Mouse (Mus musculus) kidney, postnatal 0 days (tissue): ENCODE measurements around the gene Slc24a4. TPM values are rescaled to one million over a fixed set of nuclear protein-coding genes. Genes with fewer than 3 reads are reported as not detected.

Experiments used
- ATAC-seq: fragments of 200-750 bp; cut with Nextera tagmentation; replicated peaks from 2 replicates; pipeline ENCODE4 v1.8.0; 2017; ENCODE audit warnings: low read depth, moderate number of reproducible peaks, moderate TSS enrichment, moderate library complexity; ENCODE audit not compliant: low FRiP score
- DNase-seq: peaks from one replicate; pipeline ENCODE4 v3.0.0-alpha.2; 2016; ENCODE audit warnings: low spot score
- H3K27ac ChIP-seq: fragments of 300-500 bp; sonication (generic); 2 replicates; pipeline ENCODE4 v1.5.1; 2014; ENCODE audit warnings: mild to moderate bottlenecking
- H3K27me3 ChIP-seq: fragments of 300-500 bp; sonication (generic); 2 replicates; pipeline ENCODE4 v1.6.1; 2014; ENCODE audit warnings: low read length, mixed read lengths; ENCODE audit not compliant: insufficient read depth
- H3K36me3 ChIP-seq: fragments of 300-500 bp; sonication (generic); 2 replicates; pipeline ENCODE4 v1.6.1; 2014; ENCODE audit warnings: low read length, mixed read lengths; ENCODE audit not compliant: insufficient read depth
- H3K4me1 ChIP-seq: fragments of 300-500 bp; sonication (generic); replicated peaks from 2 replicates; pipeline ENCODE4 v1.6.1; 2014; ENCODE audit warnings: antibody characterized with exemption, low read length, mixed read lengths; ENCODE audit not compliant: insufficient read depth
- H3K4me2 ChIP-seq: fragments of 300-500 bp; sonication (generic); 2 replicates; pipeline ENCODE4 v1.6.1; 2014; ENCODE audit warnings: mild to moderate bottlenecking, low read length, moderate library complexity, mixed read lengths
- H3K4me3 ChIP-seq: fragments of 300-500 bp; sonication (generic); replicated peaks from 2 replicates; pipeline ENCODE4 v1.5.1; 2014; ENCODE audit warnings: low read depth, low read length
- H3K9ac ChIP-seq: fragments of 300-500 bp; sonication (generic); 2 replicates; pipeline ENCODE4 v1.6.1; 2014; ENCODE audit warnings: low read depth, low read length
- H3K9me3 ChIP-seq: fragments of 300-500 bp; sonication (generic); replicated peaks from 2 replicates; pipeline ENCODE4 v1.6.1; 2016; ENCODE audit warnings: low read length, inconsistent platforms, mixed read lengths
- CTCF ChIP-seq: IDR thresholded peaks from 2 replicates; pipeline ENCODE4 v1.5.1; 2016; ENCODE audit warnings: antibody characterized with exemption, low read depth, mild to moderate bottlenecking, moderate library complexity
- WGBS: fragments of 180-500 bp; shearing (Covaris S2); extraction: QIAGEN DNeasy Blood & Tissue Kit; methylation state at CpG from one replicate; pipeline ENCODE4 v1.1.7; 2014; 5-methylcytosine and 5-hydroxymethylcytosine counted together
- polyA plus RNA-seq: library from polyadenylated mRNA; unstranded; fragments of >200 nt; fragmentation: Nextera tagmentation; extraction: Ambion mirVana; gene quantifications from 2 replicates; pipeline ENCODE4 v1.2.1, GENCODE M21; 2015

The Slc24a4 gene
- polyA plus RNA-seq, 1 experiment from 2014 or later = not detected

DNA sequence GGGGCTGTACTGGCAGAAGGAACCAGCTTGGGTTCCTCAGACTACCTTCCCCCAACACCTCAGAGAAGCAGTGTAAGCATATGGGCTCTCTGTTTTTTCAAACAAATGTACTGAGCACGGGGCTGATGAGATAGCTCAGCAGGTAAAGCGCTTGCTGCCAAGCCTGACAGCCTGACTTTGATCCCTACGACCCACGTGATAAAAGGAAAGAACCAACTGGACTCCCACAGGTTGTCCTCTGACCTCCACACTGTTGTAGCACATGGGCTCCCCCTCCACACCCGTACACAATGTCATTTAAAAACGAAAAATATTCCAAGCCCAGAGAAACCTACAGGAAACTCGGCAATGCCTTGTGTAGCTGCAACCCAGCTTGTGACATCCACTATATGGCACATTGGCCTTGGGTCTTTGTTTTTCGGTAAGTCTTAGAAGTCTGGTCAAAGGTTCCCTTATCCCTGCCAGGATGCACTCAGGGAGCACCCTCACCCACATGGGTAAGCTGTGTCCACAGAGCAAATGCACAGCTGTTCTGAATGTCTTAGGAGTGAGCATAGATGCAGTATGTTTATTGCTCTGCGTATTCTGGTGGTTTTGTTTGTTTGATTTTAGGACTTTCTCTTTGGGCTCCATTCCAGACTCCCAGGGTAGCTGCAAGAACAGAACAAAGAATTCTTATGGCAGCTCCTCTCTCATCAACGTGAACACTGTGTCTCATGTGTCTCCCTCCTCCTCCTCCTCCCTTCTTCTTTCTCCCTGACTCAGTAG, 176.7 kb downstream of the Slc24a4 start:
- Histone ChIP-seq H3K4me2 (no peak overlapping the region), H3K9ac (no peak overlapping the region), H3K4me1 (peaks cover 32% of the 10 kb centered on the region), H3K27ac (no peak overlapping the region), H3K36me3 (no peaks in the 10 kb centered on the region), H3K27me3 (no peaks in the 10 kb centered on the region), H3K4me3 (no peak overlapping the region), H3K9me3 (no peaks in the 10 kb centered on the region)
- DNase-seq = no peak
- ATAC-seq = peak; percentile 63
- no peak for TF ChIP-seq CTCF
- WGBS = 36% methylated on average over 10 of the region's 10 CpGs

DNA sequence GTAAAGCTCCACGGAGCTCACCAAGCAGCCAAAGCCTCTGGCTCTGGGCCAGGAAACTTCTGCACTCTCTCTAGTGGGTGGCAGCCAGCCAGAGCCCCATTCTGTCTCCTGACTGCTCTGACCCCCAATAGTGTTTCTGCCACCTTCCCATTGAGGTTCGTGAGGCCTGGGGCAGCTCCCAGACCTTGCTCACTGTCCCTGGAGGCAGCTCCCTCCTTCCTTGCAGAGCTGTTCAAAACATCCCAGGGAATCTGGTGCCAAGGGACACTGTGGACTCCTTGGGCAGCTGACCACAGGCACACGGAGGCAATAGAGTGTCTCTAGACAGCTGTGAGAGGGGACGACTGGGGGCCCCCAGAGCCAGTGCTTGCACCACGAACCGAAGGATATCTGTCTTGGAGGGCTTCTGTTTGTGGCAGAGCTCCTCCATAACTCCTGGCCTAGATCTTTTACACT, 179.5 kb downstream of the Slc24a4 start:
- Histone ChIP-seq H3K4me3 (no peak overlapping the region), H3K9me3 (no peaks in the 10 kb centered on the region), H3K9ac (no peak overlapping the region), H3K4me2 (no peak overlapping the region), H3K4me1 (peaks cover 21% of the 10 kb centered on the region), H3K36me3 (no peaks in the 10 kb centered on the region), H3K27ac (peak overlapping the region; percentile 51; the same call in 1 of the 2 replicates), H3K27me3 (no peaks in the 10 kb centered on the region)
- ATAC-seq = peak; percentile 15; the same call in 1 of the 2 replicates
- no peak for DNase-seq
- WGBS = 13% methylated on average over 6 of the region's 6 CpGs
- TF ChIP-seq CTCF = no peak

DNA sequence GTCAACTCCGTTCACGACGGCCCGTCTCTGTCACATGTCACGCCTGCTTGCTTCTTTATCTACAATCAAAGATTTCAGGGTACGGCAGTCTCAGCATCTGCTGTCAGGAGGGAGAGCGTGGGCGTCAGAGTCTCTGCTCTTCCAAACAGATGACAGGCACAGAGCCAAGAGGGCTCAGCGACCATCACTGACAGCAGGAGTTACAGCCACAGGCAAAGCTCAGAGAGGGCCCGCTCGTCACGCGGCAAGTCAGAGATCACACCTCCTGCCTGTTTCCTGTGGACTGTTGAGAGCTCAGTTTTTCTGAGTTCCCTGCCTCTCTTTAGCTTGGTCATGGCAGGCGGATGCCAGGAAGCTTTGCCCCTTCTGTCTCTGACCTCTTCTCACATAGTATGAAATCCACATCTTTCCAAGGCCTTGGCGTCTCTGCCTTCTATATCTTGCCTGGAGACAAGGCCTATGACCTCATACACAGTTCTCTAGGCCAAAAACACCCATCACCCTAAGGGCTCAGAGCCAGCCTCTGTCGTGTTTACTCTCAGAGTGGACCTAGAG, 180.0 kb downstream of the Slc24a4 start:
- no peaks in the 10 kb centered on the region for H3K9me3 ChIP-seq
- no peak for TF ChIP-seq CTCF
- H3K36me3 ChIP-seq = no peaks in the 10 kb centered on the region
- no peak overlapping the region for H3K4me2 ChIP-seq
- H3K4me1 ChIP-seq = peaks cover 19% of the 10 kb centered on the region
- peak overlapping the region; percentile 51; the same call in 1 of the 2 replicates for H3K27ac ChIP-seq
- no peak overlapping the region for H3K9ac ChIP-seq
- DNase-seq = peak; percentile 76
- peak; percentile 50; the same call in 1 of the 2 replicates for ATAC-seq
- H3K27me3 ChIP-seq = no peaks in the 10 kb centered on the region
- WGBS = 22% methylated on average over 16 of the region's 16 CpGs
- H3K4me3 ChIP-seq = no peak overlapping the region

GRCm38 (mm10) chr12:102309099-102309799, 180.7 kb downstream of the Slc24a4 start:
- H3K27ac ChIP-seq = no peak overlapping the region
- ATAC-seq (no peak), DNase-seq (no peak)
- H3K4me2 ChIP-seq = no peak overlapping the region
- H3K9me3 ChIP-seq = no peaks in the 10 kb centered on the region
- H3K4me3 ChIP-seq = no peak overlapping the region
- 94% methylated on average over 11 of the region's 11 CpGs for WGBS
- H3K9ac ChIP-seq = no peak overlapping the region
- no peaks in the 10 kb centered on the region for H3K27me3 ChIP-seq
- peaks cover 15% of the 10 kb centered on the region for H3K4me1 ChIP-seq
- H3K36me3 ChIP-seq = no peaks in the 10 kb centered on the region
- no peak for TF ChIP-seq CTCF

DNA sequence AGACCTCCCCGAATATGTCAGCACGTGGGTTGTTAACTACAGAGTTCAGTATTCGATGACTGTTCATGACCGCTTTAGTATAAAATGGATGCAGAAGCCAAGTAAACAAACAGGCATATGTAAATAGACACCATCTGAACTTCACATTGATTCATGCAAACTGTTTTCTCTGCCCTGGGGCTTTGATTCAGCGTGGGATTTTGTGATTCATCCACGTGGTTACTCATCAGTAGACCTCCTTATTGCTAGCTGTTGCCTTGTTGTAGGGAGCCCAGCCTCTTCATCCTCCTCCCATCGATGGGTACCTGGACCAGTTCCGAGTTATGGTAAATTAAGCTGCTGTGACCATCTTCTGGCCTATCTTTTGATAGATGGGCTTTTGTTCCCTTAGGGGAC, 181.3 kb downstream of the Slc24a4 start:
- 90% methylated on average over 8 of the region's 8 CpGs for WGBS

DNA sequence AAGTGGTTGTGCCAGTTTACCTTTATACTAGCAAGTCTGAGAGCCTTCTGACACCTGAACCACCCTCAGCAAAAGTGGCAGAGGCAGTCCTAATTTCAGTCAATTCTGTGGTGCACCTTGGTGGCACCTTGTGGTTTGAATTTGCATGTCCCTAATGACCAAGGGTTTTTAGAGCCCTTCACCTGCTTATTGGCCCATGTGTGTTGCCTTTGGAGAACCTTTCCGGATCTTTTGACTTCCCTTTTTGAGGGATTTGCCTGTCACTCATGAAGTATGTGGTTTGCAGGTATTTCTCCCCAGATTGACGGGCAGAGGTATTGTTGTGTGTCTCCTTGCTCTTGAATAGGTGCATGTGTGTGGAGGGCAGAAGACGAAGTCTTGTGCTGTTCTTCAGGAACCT, 181.7 kb downstream of the Slc24a4 start:
- ATAC-seq = no peak
- Histone ChIP-seq H3K4me1 (peaks cover 15% of the 10 kb centered on the region), H3K36me3 (peaks cover 8% of the 10 kb centered on the region; the same call in 1 of the 2 replicates), H3K27me3 (no peaks in the 10 kb centered on the region), H3K4me3 (no peak overlapping the region), H3K4me2 (no peak overlapping the region), H3K27ac (no peak overlapping the region), H3K9me3 (no peaks in the 10 kb centered on the region), H3K9ac (no peak overlapping the region)
- no peak for TF ChIP-seq CTCF
- WGBS = 92% methylated on average over 3 of the region's 3 CpGs
- DNase-seq = no peak

More for the DNA sequence above, 181.3 kb downstream of the Slc24a4 start:
- Histone ChIP-seq H3K4me2 (no peak overlapping the region), H3K36me3 (peaks cover 4% of the 10 kb centered on the region; the same call in 1 of the 2 replicates), H3K4me1 (peaks cover 15% of the 10 kb centered on the region), H3K9me3 (no peaks in the 10 kb centered on the region), H3K27me3 (no peaks in the 10 kb centered on the region), H3K27ac (no peak overlapping the region), H3K4me3 (no peak overlapping the region), H3K9ac (no peak overlapping the region)
- no peak for ATAC-seq
- no peak for DNase-seq
- no peak for TF ChIP-seq CTCF
